ENCODE assay signal across 8 mouse cellular contexts in genomic region chr3:105165355-105165754, GRCm38 (mm10).
A peak's percentile ranks its signal among the peaks of the same experiment; 100 is the strongest.
DNase-seq lines count a peak whose midpoint lies in the region; ATAC-seq and TF ChIP-seq lines count a peak whose summit lies in the region.

No protein-coding gene starts in this region.

- no peak overlapping the region for H3K27ac ChIP-seq in hindbrain, embryonic 10.5 days
- H3K27ac ChIP-seq in hindbrain, embryonic 12.5 days: no peak overlapping the region
- no peak overlapping the region for H3K27ac ChIP-seq in bone marrow macrophage, adult 2 months (ENCODE audit: insufficient read depth, low read depth, low read length)
- no peak overlapping the region for H3K27ac ChIP-seq in midbrain, embryonic 15.5 days

- H3K9me3 ChIP-seq in hindbrain, embryonic 10.5 days: no peaks in the 10 kb centered on the region
- H3K9me3 ChIP-seq in hindbrain, embryonic 12.5 days (replicated peaks): no peaks in the 10 kb centered on the region
- H3K9me3 ChIP-seq in midbrain, embryonic 15.5 days: no peaks in the 10 kb centered on the region

- ATAC-seq in hindbrain, embryonic 12.5 days (ENCODE audit: low FRiP score): no peak
- ATAC-seq in hematopoietic stem cell, adult 5-6 weeks (replicated peaks in 1 of 2; ENCODE audit: insufficient read depth in 1 of 2, low FRiP score in 2 of 2, low TSS enrichment in 1 of 2, low read depth in 1 of 2, poor library complexity in 2 of 2, severe bottlenecking in 2 of 2): peak; percentile 62 to 66; a peak in 2 of 4 replicates
- ATAC-seq in midbrain, embryonic 15.5 days (replicated peaks): 0 out of 2 replicates have a peak, but pooled peaks have one; percentile 18

- TF ChIP-seq POLR2A in bone marrow macrophage, adult 2 months (IDR thresholded peaks at IDR 0.05; ENCODE audit: borderline replicate concordance, low read depth, low read length): no peak

- no peak overlapping the region for H3K4me3 ChIP-seq in hindbrain, embryonic 10.5 days
- H3K4me3 ChIP-seq in hindbrain, embryonic 12.5 days: no peak overlapping the region
- H3K4me3 ChIP-seq in bone marrow macrophage, adult 2 months (ENCODE audit: insufficient read depth, low read length): no peak overlapping the region
- H3K4me3 ChIP-seq in midbrain, embryonic 15.5 days: no peak overlapping the region

- 62% methylated on average over 2 of the region's 2 CpGs for WGBS in hindbrain, embryonic 10.5 days
- 58% methylated on average over 2 of the region's 2 CpGs for WGBS in hindbrain, embryonic 12.5 days
- WGBS in midbrain, embryonic 15.5 days: 74% methylated on average over 2 of the region's 2 CpGs

- H3K4me1 ChIP-seq in hindbrain, embryonic 10.5 days (replicated peaks): 0 out of 2 replicates have a peak, but pooled peaks cover 5% of the 10 kb centered on the region
- H3K4me1 ChIP-seq in hindbrain, embryonic 12.5 days: 0 out of 2 replicates have a peak, but pooled peaks cover 4% of the 10 kb centered on the region
- H3K4me1 ChIP-seq in bone marrow macrophage, adult 2 months (ENCODE audit: control insufficient read depth, insufficient read depth, low read length): no peaks in the 10 kb centered on the region
- H3K4me1 ChIP-seq in midbrain, embryonic 15.5 days: peaks cover 8% of the 10 kb centered on the region

- no peak overlapping the region for H3K4me2 ChIP-seq in hindbrain, embryonic 12.5 days (replicated peaks)
- no peak overlapping the region for H3K4me2 ChIP-seq in midbrain, embryonic 15.5 days

- no peaks in the 10 kb centered on the region for H3K36me3 ChIP-seq in hindbrain, embryonic 10.5 days
- H3K36me3 ChIP-seq in hindbrain, embryonic 12.5 days: no peaks in the 10 kb centered on the region
- no peaks in the 10 kb centered on the region for H3K36me3 ChIP-seq in midbrain, embryonic 15.5 days (replicated peaks)

- peak; percentile 53 for TF ChIP-seq CTCF in bone marrow macrophage, adult 2 months (IDR thresholded peaks at IDR 0.05; ENCODE audit: low read depth, low read length)

- no peak overlapping the region for H3K9ac ChIP-seq in hindbrain, embryonic 12.5 days
- no peak overlapping the region for H3K9ac ChIP-seq in midbrain, embryonic 15.5 days

- DNase-seq in hindbrain, embryonic 10.5 days (ENCODE audit: low spot score): peak; percentile 53
- peak; percentile 33 for DNase-seq in fibroblast of lung, adult 2 months (ENCODE audit: low read depth)
- peak; percentile 25 to 27 for DNase-seq in left cerebral cortex, adult 8-10 months (ENCODE audit: low spot score in 2 of 2)
- DNase-seq in testis, postnatal 10 days (ENCODE audit: low spot score): peak; percentile 88

- H3K27me3 ChIP-seq in hindbrain, embryonic 10.5 days (ENCODE audit: insufficient read depth, poor library complexity, severe bottlenecking): no peaks in the 10 kb centered on the region
- H3K27me3 ChIP-seq in hindbrain, embryonic 12.5 days: no peaks in the 10 kb centered on the region
- no peaks in the 10 kb centered on the region for H3K27me3 ChIP-seq in midbrain, embryonic 15.5 days (replicated peaks)

Comparison
In these comparisons a context has a peak if more than half of its experiments do, and no peak if none do; other contexts are left out.
1. DNase-seq: peak in every context shown above with its lines; median percentile 88 in testis, postnatal 10 days; 53 in hindbrain, embryonic 10.5 days; 33 in fibroblast of lung, adult 2 months; 26 in left cerebral cortex, adult 8-10 months.